In genomic region chr2:61563202-61563601, GRCm38 (mm10) we compare ENCODE assay signal across 28 mouse cellular contexts. TPM values are rescaled to one million over a fixed set of nuclear protein-coding genes. Genes with fewer than 3 reads are reported as not detected.
DNase-seq lines count a peak whose midpoint lies in the region; ATAC-seq and TF ChIP-seq lines count a peak whose summit lies in the region.
"Had no signal": no experiment of that assay in that cellular context is flagged by ENCODE, and none has a peak within 500 bp of the region (broad histone marks: within the 10 kb centered on the region; RNA-seq: fewer than 3 reads in every experiment).

No protein-coding gene starts in this region.

- H3K9me3 ChIP-seq in G1E (replicated peaks): no peaks in the 10 kb centered on the region
- H3K9me3 ChIP-seq: heart, embryonic 12.5 days; intestine, embryonic 15.5 days; limb, embryonic 13.5 days; lung, embryonic 15.5 days; neural tube, embryonic 13.5 days had no signal

- no peak overlapping the region for H3K4me3 ChIP-seq in G1E (ENCODE audit: low read depth, low read length)
- H3K4me3 ChIP-seq: heart, adult 2 months; heart, embryonic 12.5 days; intestine, embryonic 15.5 days; limb, embryonic 13.5 days; lung, embryonic 15.5 days; midbrain, embryonic 13.5 days; neural tube, embryonic 13.5 days had no signal

- H3K4me1 ChIP-seq in G1E (ENCODE audit: insufficient read depth, low read depth, low read length): peaks cover 16% of the 10 kb centered on the region
- H3K4me1 ChIP-seq: heart, embryonic 12.5 days; intestine, embryonic 15.5 days; limb, embryonic 13.5 days; lung, embryonic 15.5 days; neural tube, embryonic 13.5 days had no signal

- no peaks in the 10 kb centered on the region for H3K36me3 ChIP-seq in G1E (replicated peaks)
- H3K36me3 ChIP-seq: heart, embryonic 12.5 days; intestine, embryonic 15.5 days; limb, embryonic 13.5 days; lung, embryonic 15.5 days; midbrain, embryonic 13.5 days; neural tube, embryonic 13.5 days had no signal

- DNase-seq in B cell, adult 2 months: peak; percentile 44
- DNase-seq in G1E (ENCODE audit: low spot score): no peak
- no peak for DNase-seq in layer of hippocampus, postnatal 10 days (ENCODE audit: low spot score in 2 of 2)
- DNase-seq in lung, postnatal 36 days: no peak
- DNase-seq in heart, adult 11 months: no peak
- no peak for DNase-seq in layer of hippocampus, postnatal 36 days
- DNase-seq: adrenal gland, postnatal 14 days; cerebellum, adult 18-20 months; cerebellum, postnatal 14 days; gastrocnemius, postnatal 25 days; heart, adult 2 months; kidney, adult 2 months; kidney, postnatal 14 days; layer of hippocampus, adult 9-11 months; lung, postnatal 4 days; retina, postnatal 1 day; right cerebral cortex, postnatal 14 days; thymus, postnatal 14 days had no signal

- ATAC-seq in G1E (ENCODE audit: extremely low read depth, insufficient number of reproducible peaks, low FRiP score, poor library complexity, severe bottlenecking): 0 out of 2 replicates have a peak, but pooled peaks have one; percentile 24
- peak; percentile 47; the same call in 1 of the 2 replicates for ATAC-seq in common myeloid progenitor, adult 5-6 weeks (replicated peaks; ENCODE audit: low read depth, poor library complexity, severe bottlenecking)
- ATAC-seq in neutrophil, adult 5-6 weeks (ENCODE audit: extremely low read depth, insufficient number of reproducible peaks, low FRiP score, poor library complexity, severe bottlenecking): 0 out of 2 replicates have a peak, but pooled peaks have one; percentile 13
- ATAC-seq: forebrain, embryonic 14.5 days; intestine, embryonic 15.5 days; midbrain, embryonic 13.5 days; Patski had no signal

- H3K27me3 ChIP-seq in G1E (ENCODE audit: insufficient read depth, low read length): no peaks in the 10 kb centered on the region
- H3K27me3 ChIP-seq: heart, embryonic 12.5 days; intestine, embryonic 15.5 days; limb, embryonic 13.5 days; lung, embryonic 15.5 days; midbrain, embryonic 13.5 days; neural tube, embryonic 13.5 days; Patski had no signal

- no peak for TF ChIP-seq CTCF in G1E (IDR thresholded peaks at IDR 0.05; ENCODE audit: low read depth, low read length)

RNA-seq across cellular contexts. Expression of gene Tank, which starts 15.2 kb away (rescaled TPM):
- total RNA-seq in G1E (2014; fragmentation: Nextera tagmentation) (121 and 126 TPM in 2 replicates), G1E (2017) (93.8 and 102 TPM in 2 replicates)
- polyA plus RNA-seq in G1E (2012): 3.0 and 4.6 TPM in 2 replicates
- 63.9 and 64.1 TPM in 2 replicates for total RNA-seq in common myeloid progenitor, adult 5-6 weeks (2017)
- total RNA-seq in neutrophil, adult 5-6 weeks (2017): 101 and 104 TPM in 2 replicates
- 10 to 100 TPM; 30.0 to 35.4 TPM for total RNA-seq in layer of hippocampus, postnatal 10 days (2021)
- total RNA-seq in layer of hippocampus, postnatal 36 days (2021): 10 to 100 TPM; 27.9 to 31.2 TPM

Comparison
In these comparisons a context has a peak if more than half of its experiments do, and no peak if none do; other contexts are left out.
1. DNase-seq: peak in B cell, adult 2 months (2 of 2); none in G1E (single experiment), layer of hippocampus, postnatal 10 days (0 of 2), lung, postnatal 36 days (single experiment), heart, adult 11 months (single experiment) and layer of hippocampus, postnatal 36 days (0 of 2).
2. Peak in every context shown above with its lines, with median percentiles within 50 percentile points of each other: ATAC-seq.